Mouse (Mus musculus): Measurements from ENCODE around the gene Zfp882. TPM values are rescaled to one million over a fixed set of nuclear protein-coding genes. Genes with fewer than 3 reads are reported as not detected.
A peak's percentile ranks its signal among the peaks of the same experiment; 100 is the strongest.

Zfp882 gene
- total and polyA plus RNA-seq, 3 experiments = 12.4 to 16.1 TPM; not detected in 1

DNA sequence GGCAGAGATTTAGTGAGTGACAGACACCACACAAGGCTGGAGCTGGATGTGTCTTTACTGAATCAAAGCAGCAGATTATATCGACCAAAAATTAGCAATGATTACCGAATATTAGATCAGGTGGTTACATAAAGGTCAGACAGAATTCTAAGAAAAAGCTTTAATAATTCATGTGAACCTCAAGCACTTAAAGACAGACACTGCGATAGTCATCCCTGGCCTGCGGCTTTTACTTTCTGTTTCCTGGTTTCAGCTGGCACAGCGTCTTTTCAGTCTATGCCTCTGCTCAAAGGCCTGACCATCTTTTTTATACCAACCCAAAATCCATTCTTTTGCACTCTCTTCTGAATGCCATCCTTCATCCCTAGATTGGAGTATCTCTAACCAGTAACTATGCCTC lies 40.2 kb downstream of the Zfp882 start:
- peaks cover 7 to 25% of the 10 kb centered on the region in 2 experiments; a peak in 3 of 4 replicates for H3K4me1 ChIP-seq (ENCODE audit: control insufficient read depth in 1 of 2, insufficient read depth in 2 of 2, low read length in 2 of 2)
- H3K9ac ChIP-seq (ENCODE audit: control insufficient read depth, low read depth, low read length, poor library complexity, severe bottlenecking) = no peak overlapping the region
- H3K27me3 ChIP-seq (ENCODE audit: control insufficient read depth in 1 of 2, insufficient read depth in 2 of 2, low read length in 2 of 2) = no peaks in the 10 kb centered on the region
- H3K79me2 ChIP-seq (ENCODE audit: control insufficient read depth, insufficient read depth, low read length, poor library complexity) = peaks cover 27% of the 10 kb centered on the region
- H3K9me3 ChIP-seq (replicated peaks; ENCODE audit: insufficient read depth, low read length) = no peaks in the 10 kb centered on the region
- no peak overlapping the region for H3K27ac ChIP-seq (ENCODE audit: control insufficient read depth, low read depth, low read length)
- H3K36me3 ChIP-seq (ENCODE audit: control insufficient read depth in 1 of 2, insufficient read depth in 2 of 2, low read length in 2 of 2) = peaks cover 0 to 20% of the 10 kb centered on the region in 2 experiments; a peak in 2 of 4 replicates
- no peak for DNase-seq (ENCODE audit: low read depth, low spot score)
- no peak overlapping the region for H3K4me3 ChIP-seq (ENCODE audit: control insufficient read depth in 1 of 2, insufficient read depth in 1 of 2, low read depth in 2 of 2, low read length in 2 of 2)
- TF ChIP-seq MYC (IDR thresholded peaks at IDR 0.05; ENCODE audit: low read depth, low read length) (no peak), KAT2A (conservative IDR thresholded peaks at IDR 0.05; ENCODE audit: low read depth, low read length) (no peak), EP300 (IDR thresholded peaks at IDR 0.05; ENCODE audit: low read depth in 1 of 2, low read length in 2 of 2) (no peak), CHD2 (IDR thresholded peaks at IDR 0.05; ENCODE audit: low read length) (no peak), POLR2AphosphoS5 (IDR thresholded peaks at IDR 0.05; ENCODE audit: borderline replicate concordance, low read depth, low read length) (no peak), MAZ (IDR thresholded peaks at IDR 0.05; ENCODE audit: low read depth, low read length) (no peak)

DNA sequence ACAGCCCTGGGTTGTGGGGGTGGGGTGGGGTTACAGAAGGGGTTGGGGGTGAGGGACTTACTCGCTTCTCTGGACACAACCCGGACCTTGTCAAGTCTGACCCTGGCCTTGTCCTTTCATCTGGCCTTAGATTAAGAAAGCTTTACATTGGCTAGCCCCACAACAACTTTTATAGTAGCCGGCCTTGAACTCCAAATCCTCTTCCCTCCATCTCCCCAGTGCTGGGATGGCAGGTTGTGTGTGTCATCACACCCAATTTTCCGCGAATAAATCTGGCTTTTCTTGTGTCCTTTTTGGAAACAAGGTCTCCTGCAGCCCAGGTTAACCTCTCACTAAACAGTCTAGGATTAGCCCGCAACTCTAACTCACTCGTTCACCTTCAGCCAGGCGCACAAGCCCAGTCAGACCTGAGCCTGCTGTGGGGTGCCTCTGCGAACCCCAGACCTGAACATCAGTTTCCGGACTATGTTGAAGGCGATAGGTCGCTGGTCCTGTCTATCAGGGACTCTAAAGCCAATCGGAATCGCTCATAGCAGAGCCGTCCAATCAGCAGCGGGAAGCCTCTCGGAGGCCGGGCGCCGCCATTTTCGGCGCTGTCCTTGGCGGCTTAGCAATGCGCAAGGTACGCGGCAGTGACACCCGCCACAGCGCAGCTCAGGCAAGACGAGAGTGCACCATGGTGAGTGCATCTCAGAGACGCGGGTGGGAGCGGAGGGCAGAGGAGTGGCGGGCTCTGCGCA lies 42.2 kb downstream of the Zfp882 start, which contains the start of gene Zfp961:
Gene Zfp961 (plus strand): TSS at position 557 of the 740 bp plus-strand sequence.
- H3K9me3 ChIP-seq (replicated peaks; ENCODE audit: insufficient read depth, low read length) = no peaks in the 10 kb centered on the region
- peak within 1 kb of the TSS; percentile 93 for H3K27ac ChIP-seq (ENCODE audit: control insufficient read depth, low read depth, low read length)
- no peak for TF ChIP-seq MAFK (IDR thresholded peaks at IDR 0.05; ENCODE audit: borderline replicate concordance, low read depth, low read length)
- TF ChIP-seq ETS1 (IDR thresholded peaks at IDR 0.05; ENCODE audit: low read depth, low read length) = no peak
- TF ChIP-seq E2F4 (IDR thresholded peaks at IDR 0.05; ENCODE audit: borderline replicate concordance, low read depth, low read length) = peak; percentile 59; the same call in 1 of the 2 replicates
- TF ChIP-seq NRF1 (IDR thresholded peaks at IDR 0.05; ENCODE audit: insufficient read depth, low read depth, low read length, poor library complexity, severe bottlenecking) = peak; percentile 59; the same call in 1 of the 2 replicates
- peak; percentile 92 for TF ChIP-seq POLR2AphosphoS2 (IDR thresholded peaks at IDR 0.05; ENCODE audit: low read length)
- no peak for TF ChIP-seq BHLHE40 (IDR thresholded peaks at IDR 0.05; ENCODE audit: borderline replicate concordance, low read depth, low read length)
- no peak for TF ChIP-seq USF1 (IDR thresholded peaks at IDR 0.05; ENCODE audit: low read depth, low read length)
- 0 out of 2 replicates have a peak, but pooled peaks have one; percentile 76 for TF ChIP-seq CHD1 (IDR thresholded peaks at IDR 0.05; ENCODE audit: low read depth, low read length)
- no peak for TF ChIP-seq POLR2AphosphoS5 (IDR thresholded peaks at IDR 0.05; ENCODE audit: borderline replicate concordance, low read depth, low read length)
- TF ChIP-seq GATA1 (IDR thresholded peaks at IDR 0.05; ENCODE audit: low read depth, low read length) = no peak
- TF ChIP-seq CHD2 (IDR thresholded peaks at IDR 0.05; ENCODE audit: low read length) = peak; percentile 81
- peak; percentile 87 for TF ChIP-seq MAX (IDR thresholded peaks at IDR 0.05; ENCODE audit: low read length)
- no peak for TF ChIP-seq SMC3 (IDR thresholded peaks at IDR 0.05; ENCODE audit: low read depth, low read length)
- TF ChIP-seq MYB (IDR thresholded peaks at IDR 0.05; ENCODE audit: low read depth, low read length) = no peak
- no peak for TF ChIP-seq EP300 (IDR thresholded peaks at IDR 0.05; ENCODE audit: low read depth in 1 of 2, low read length in 2 of 2)
- TF ChIP-seq HCFC1 (IDR thresholded peaks at IDR 0.05; ENCODE audit: low read depth, low read length) = peak; percentile 82
- peak; percentile 93 to 97 for TF ChIP-seq POLR2A (IDR thresholded peaks at IDR 0.05; ENCODE audit: control insufficient read depth in 1 of 2, insufficient read depth in 1 of 2, low read depth in 1 of 2, low read length in 2 of 2, poor library complexity in 1 of 2)
- peak; percentile 72; the same call in 1 of the 2 replicates for TF ChIP-seq MYC (IDR thresholded peaks at IDR 0.05; ENCODE audit: low read depth, low read length)
- TF ChIP-seq ZNF384 (IDR thresholded peaks at IDR 0.05; ENCODE audit: low read depth, low read length) = no peak
- TF ChIP-seq ELF1 (IDR thresholded peaks at IDR 0.05; ENCODE audit: low read depth, low read length) = peak; percentile 85
- peak; percentile 58 for TF ChIP-seq TCF12 (IDR thresholded peaks at IDR 0.05; ENCODE audit: low read depth, low read length)
- TF ChIP-seq JUND (IDR thresholded peaks at IDR 0.05; ENCODE audit: low read depth, low read length) = peak; percentile 36; the same call in 1 of the 2 replicates
- TF ChIP-seq RAD21 (IDR thresholded peaks at IDR 0.05; ENCODE audit: low read depth, low read length) = no peak
- peak; percentile 30; the same call in 1 of the 2 replicates for TF ChIP-seq MAZ (IDR thresholded peaks at IDR 0.05; ENCODE audit: low read depth, low read length)
- TF ChIP-seq ZKSCAN1 (IDR thresholded peaks at IDR 0.05; ENCODE audit: low read depth, low read length) = no peak
- no peak for TF ChIP-seq GABPA (IDR thresholded peaks at IDR 0.05; ENCODE audit: low read depth, low read length)
- TF ChIP-seq ZMIZ1 (IDR thresholded peaks at IDR 0.05; ENCODE audit: low read depth, low read length) = peak; percentile 93

More for the DNA sequence above, 42.2 kb downstream of the Zfp882 start, which contains the start of gene Zfp961:
- Histone ChIP-seq H3K36me3 (ENCODE audit: control insufficient read depth in 1 of 2, insufficient read depth in 2 of 2, low read length in 2 of 2) (peaks cover 5 to 25% of the 10 kb centered on the region in 2 experiments; a peak in 3 of 4 replicates), H3K4me3 (ENCODE audit: control insufficient read depth in 1 of 2, insufficient read depth in 1 of 2, low read depth in 2 of 2, low read length in 2 of 2) (peak within 1 kb of the TSS; percentile 93 to 100), H3K4me1 (ENCODE audit: control insufficient read depth in 1 of 2, insufficient read depth in 2 of 2, low read length in 2 of 2) (peaks cover 7 to 25% of the 10 kb centered on the region in 2 experiments; a peak in 3 of 4 replicates), H3K9ac (ENCODE audit: control insufficient read depth, low read depth, low read length, poor library complexity, severe bottlenecking) (peak within 1 kb of the TSS; percentile 98), H3K27me3 (ENCODE audit: control insufficient read depth in 1 of 2, insufficient read depth in 2 of 2, low read length in 2 of 2) (no peaks in the 10 kb centered on the region), H3K79me2 (ENCODE audit: control insufficient read depth, insufficient read depth, low read length, poor library complexity) (peaks cover 39% of the 10 kb centered on the region)
- peak; percentile 99 for DNase-seq (ENCODE audit: low read depth, low spot score)

All from MEL (cell line).